Mouse (Mus musculus): ENCODE results near the gene Ppip5k2.

DNA sequence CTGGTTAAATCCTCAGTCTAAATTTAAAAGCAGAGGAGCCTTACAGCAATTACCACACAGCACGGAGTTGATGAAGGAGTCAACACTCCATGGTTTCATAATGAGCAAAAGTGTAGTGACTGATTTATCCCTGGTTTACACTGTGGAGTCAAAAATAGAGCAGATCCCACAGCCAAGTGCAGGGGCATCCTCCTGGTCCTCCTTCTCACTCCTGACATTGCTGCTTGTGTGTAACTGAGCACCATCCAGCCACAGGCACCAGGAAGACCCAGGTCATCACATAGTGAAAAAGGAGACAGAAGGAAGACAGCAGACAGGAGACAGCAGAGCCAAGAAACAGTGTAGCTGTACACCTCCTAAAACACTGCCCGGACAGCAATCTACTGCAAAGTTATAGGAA is 112.4 kb downstream of the Ppip5k2 start:
- TF ChIP-seq POLR2A (IDR thresholded peaks at IDR 0.05; ENCODE audit: low read depth, low read length) (no peak), CTCF (IDR thresholded peaks at IDR 0.05; ENCODE audit: extremely low read depth, insufficient read length, insufficient replicate concordance, low read depth, low read length) (no peak)
